Mouse (Mus musculus) cerebellum, adult 2 months (tissue): ENCODE results near the gene Slc23a2.

Source experiments
- CTCF ChIP-seq: fragments of 200-500 bp; IDR thresholded peaks from 2 replicates; pipeline ENCODE4 v1.5.1; 2011; ENCODE audit warnings: low read depth, mild to moderate bottlenecking, control low read depth, low read length, moderate library complexity, borderline replicate concordance; ENCODE audit not compliant: insufficient read depth
- POLR2A ChIP-seq: fragments of 200-500 bp; IDR thresholded peaks from 2 replicates; pipeline ENCODE4 v1.6.1; 2011; ENCODE audit warnings: low read length, control low read depth, borderline replicate concordance; ENCODE audit not compliant: insufficient read depth

- no peak for TF ChIP-seq CTCF
- TF ChIP-seq POLR2A: no peak
These were observed 29.6 kb downstream of the Slc23a2 start for GRCm38 (mm10) chr2:132115344-132115743.
